Mouse (Mus musculus): ENCODE measurements around the gene Mical2.

GRCm38 (mm10) chr7:112387876-112388275 lies 162.2 kb downstream of the Mical2 start:
- TF ChIP-seq CTCF (IDR thresholded peaks at IDR 0.05 in 2 of 3, conservative IDR thresholded peaks at IDR 0.05 in 1 of 3; ENCODE audit: control insufficient read depth in 1 of 3, insufficient read depth in 1 of 3, low read depth in 2 of 3, low read length in 3 of 3, poor library complexity in 1 of 3, severe bottlenecking in 1 of 3) (no peak), TAL1 (IDR thresholded peaks at IDR 0.05; ENCODE audit: low read length) (no peak), ETS1 (IDR thresholded peaks at IDR 0.05; ENCODE audit: low read depth, low read length) (no peak), POLR2A (IDR thresholded peaks at IDR 0.05; ENCODE audit: control insufficient read depth in 1 of 2, insufficient read depth in 1 of 2, low read depth in 1 of 2, low read length in 2 of 2, poor library complexity in 1 of 2) (no peak), EP300 (IDR thresholded peaks at IDR 0.05; ENCODE audit: low read depth in 1 of 2, low read length in 2 of 2) (no peak), HCFC1 (IDR thresholded peaks at IDR 0.05; ENCODE audit: low read depth, low read length) (no peak), ZMIZ1 (IDR thresholded peaks at IDR 0.05; ENCODE audit: low read depth, low read length) (no peak), GATA1 (IDR thresholded peaks at IDR 0.05; ENCODE audit: low read depth, low read length) (no peak), POLR2AphosphoS2 (IDR thresholded peaks at IDR 0.05; ENCODE audit: low read length) (no peak)
